Mouse (Mus musculus) spleen, adult 2 months (tissue): ENCODE results near the gene Zmym2.

Source experiments
- CTCF ChIP-seq: fragments of 200-500 bp; IDR thresholded peaks from 2 replicates; pipeline ENCODE4 v1.5.1; 2011; ENCODE audit warnings: mild to moderate bottlenecking, inconsistent platforms; ENCODE audit not compliant: insufficient read depth, insufficient read length, insufficient replicate concordance; ENCODE audit errors: extremely low read depth
- POLR2A ChIP-seq: fragments of 200-500 bp; IDR thresholded peaks from 2 replicates; pipeline ENCODE4 v1.6.1; 2011; ENCODE audit warnings: low read depth, low read length, inconsistent platforms

GRCm38 (mm10) chr14:56887514-56887880 is 1.0 kb downstream of the Zmym2 start:
- no peak for TF ChIP-seq POLR2A
- no peak for TF ChIP-seq CTCF
